In the genomic region with DNA sequence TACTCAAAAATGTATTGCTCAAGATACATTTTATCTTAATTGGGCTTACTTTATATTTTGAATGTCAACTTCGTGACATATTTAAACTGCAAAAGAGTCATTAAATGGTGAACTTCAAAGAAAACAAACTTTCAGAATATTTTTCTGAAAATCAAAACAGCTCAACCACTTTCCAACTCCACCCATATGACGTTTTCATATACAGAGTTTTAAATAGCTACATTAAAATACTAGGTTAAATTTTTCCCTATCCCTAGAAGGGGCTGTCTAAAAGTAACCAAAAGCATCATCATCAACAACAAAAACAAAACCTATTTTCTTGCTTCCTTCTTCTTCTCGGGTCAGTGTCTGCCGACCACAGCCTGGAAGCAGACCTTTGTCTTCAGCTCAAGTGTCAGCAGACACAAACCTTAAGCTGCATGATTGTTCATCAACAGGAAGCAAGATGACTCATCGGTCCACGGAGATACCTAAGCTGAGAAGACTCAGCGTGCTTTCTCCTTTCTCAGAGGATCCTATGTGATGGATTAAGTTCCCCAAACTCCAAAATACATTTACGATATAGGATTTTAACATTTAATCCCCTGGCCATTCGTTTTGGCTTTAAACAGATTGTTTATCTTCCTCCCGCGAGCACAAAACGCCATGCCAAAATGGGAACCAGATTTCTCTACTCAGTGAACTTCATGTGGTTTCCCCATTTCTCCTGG, we compare ENCODE assay signal across 9 mouse cellular contexts.
DNase-seq lines count a peak whose midpoint lies in the region; ATAC-seq lines count a peak whose summit lies in the region.
"Had no signal": no experiment of that assay in that cellular context is flagged by ENCODE, and none has a peak within 500 bp of the region (broad histone marks: within the 10 kb centered on the region; RNA-seq: fewer than 3 reads in every experiment).

No protein-coding gene starts in this region.

- no peak overlapping the region for H3K9ac ChIP-seq in kidney, embryonic 15.5 days
- no peak overlapping the region for H3K9ac ChIP-seq in intestine, embryonic 14.5 days (ENCODE audit: low read length)
- H3K9ac ChIP-seq: neural tube, embryonic 12.5 days had no signal

- ATAC-seq in kidney, embryonic 15.5 days (replicated peaks; ENCODE audit: low FRiP score), result no peak
- ATAC-seq in intestine, embryonic 14.5 days (replicated peaks; ENCODE audit: low FRiP score, low TSS enrichment, low read depth), result no peak

- H3K9me3 ChIP-seq in kidney, embryonic 15.5 days (replicated peaks), result no peaks in the 10 kb centered on the region
- H3K9me3 ChIP-seq in intestine, embryonic 14.5 days (ENCODE audit: control insufficient read depth, low read length), result no peaks in the 10 kb centered on the region
- H3K9me3 ChIP-seq in megakaryocyte, embryonic 14.5 days, result no peaks in the 10 kb centered on the region
- H3K9me3 ChIP-seq: neural tube, embryonic 12.5 days had no signal

- H3K27ac ChIP-seq in kidney, embryonic 15.5 days, result peak overlapping the region; percentile 79
- H3K27ac ChIP-seq in intestine, embryonic 14.5 days (ENCODE audit: low read depth), result peak overlapping the region; percentile 85
- H3K27ac ChIP-seq: neural tube, embryonic 12.5 days had no signal

- DNase-seq in kidney, adult 8-10 months, result no peak
- DNase-seq in c-Kit-positive CD71-positive TER-119-positive erythroid progenitor cells, embryonic 14.5 days (ENCODE audit: low spot score), result peak; percentile 3
- DNase-seq in intestine, embryonic 14.5 days (ENCODE audit: low spot score), result no peak
- DNase-seq in urinary bladder, postnatal 10 days (ENCODE audit: low spot score), result no peak
- DNase-seq in urinary bladder, postnatal 14 days (ENCODE audit: low spot score), result no peak
- no peak for DNase-seq in urinary bladder, postnatal 36 days (ENCODE audit: low spot score in 2 of 2)

- no peaks in the 10 kb centered on the region for H3K36me3 ChIP-seq in kidney, embryonic 15.5 days
- H3K36me3 ChIP-seq in intestine, embryonic 14.5 days (ENCODE audit: control insufficient read depth, insufficient read depth, low read length), result no peaks in the 10 kb centered on the region
- H3K36me3 ChIP-seq in megakaryocyte, embryonic 14.5 days (replicated peaks; ENCODE audit: low read length), result no peaks in the 10 kb centered on the region
- H3K36me3 ChIP-seq: neural tube, embryonic 12.5 days had no signal

- WGBS in kidney, embryonic 15.5 days, result 20% methylated on average over 12 of the region's 12 CpGs
- 29% methylated on average over 12 of the region's 12 CpGs for WGBS in intestine, embryonic 14.5 days

- H3K4me3 ChIP-seq in kidney, embryonic 15.5 days (replicated peaks), result peak overlapping the region; percentile 20
- H3K4me3 ChIP-seq in intestine, embryonic 14.5 days (ENCODE audit: low read depth, low read length), result 0 out of 2 replicates have a peak overlapping the region, but pooled peaks have one; percentile 5
- peak overlapping the region; percentile 71 for H3K4me3 ChIP-seq in megakaryocyte, embryonic 14.5 days (replicated peaks)
- H3K4me3 ChIP-seq: neural tube, embryonic 12.5 days had no signal

- H3K4me2 ChIP-seq in kidney, embryonic 15.5 days, result peak overlapping the region; percentile 41
- H3K4me2 ChIP-seq in intestine, embryonic 14.5 days (ENCODE audit: low read length), result peak overlapping the region; percentile 31
- H3K4me2 ChIP-seq: neural tube, embryonic 12.5 days had no signal

- peaks cover 47% of the 10 kb centered on the region for H3K4me1 ChIP-seq in kidney, embryonic 15.5 days
- peaks cover 28% of the 10 kb centered on the region for H3K4me1 ChIP-seq in intestine, embryonic 14.5 days (replicated peaks; ENCODE audit: control insufficient read depth, insufficient read depth, low read length)
- H3K4me1 ChIP-seq in megakaryocyte, embryonic 14.5 days, result peaks cover 7% of the 10 kb centered on the region

- H3K27me3 ChIP-seq in kidney, embryonic 15.5 days, result no peaks in the 10 kb centered on the region
- no peaks in the 10 kb centered on the region for H3K27me3 ChIP-seq in intestine, embryonic 14.5 days (replicated peaks; ENCODE audit: control insufficient read depth, insufficient read depth, low read length)
- peaks cover 6% of the 10 kb centered on the region for H3K27me3 ChIP-seq in megakaryocyte, embryonic 14.5 days (replicated peaks)
- H3K27me3 ChIP-seq: neural tube, embryonic 12.5 days had no signal

Comparison
In these comparisons a context has a peak if more than half of its experiments do, and no peak if none do; other contexts are left out.
1. H3K4me3 ChIP-seq: peak in every context shown above with its lines; median percentile 71 in megakaryocyte, embryonic 14.5 days; 20 in kidney, embryonic 15.5 days; 5 in intestine, embryonic 14.5 days.